Mouse (Mus musculus) CH12.LX (cell line): Measurements from ENCODE around the gene Lsp1. TPM values are rescaled to one million over a fixed set of nuclear protein-coding genes. Genes with fewer than 3 reads are reported as not detected.

Source experiments
- DNase-seq: peaks from one replicate; pipeline ENCODE4 v3.0.0-alpha.2; 2013; ENCODE audit errors: extremely low read depth
- H3K27ac ChIP-seq: 2 replicates; pipeline ENCODE4 v1.5.1; 2012; ENCODE audit warnings: low read depth, mild to moderate bottlenecking, control low read depth, moderate library complexity; ENCODE audit not compliant: insufficient read depth
- H3K27me3 ChIP-seq: replicated peaks from 2 replicates; pipeline ENCODE3; 2012; ENCODE audit warnings: inconsistent platforms
- H3K36me3 ChIP-seq, 2 experiments: replicated peaks in 1 of 2; 2 replicates each; pipeline versions ENCODE3 to v1.6.1; 2012; ENCODE audit warnings: inconsistent platforms in 1 of 2, low read length in 1 of 2, mild to moderate bottlenecking in 1 of 2, mixed read lengths in 1 of 2, moderate library complexity in 1 of 2; ENCODE audit not compliant: control insufficient read depth in 1 of 2, insufficient read depth in 1 of 2
- H3K4me1 ChIP-seq, 2 experiments: 2 replicates each; pipeline ENCODE4 v1.6.1; 2012; ENCODE audit warnings: inconsistent platforms in 1 of 2, moderate library complexity in 1 of 2; ENCODE audit not compliant: insufficient read depth in 2 of 2, control insufficient read depth in 1 of 2
- H3K4me2 ChIP-seq: 2 replicates; pipeline ENCODE4 v1.6.1; 2012; ENCODE audit warnings: low read depth, mild to moderate bottlenecking, control low read depth; ENCODE audit not compliant: poor library complexity, insufficient read depth, severe bottlenecking
- H3K4me3 ChIP-seq, 3 experiments: fragments of 150-350 bp in 1 of 3; sonication (generic) in 1 of 3; replicated peaks in 1 of 3; 2 replicates each; pipeline versions ENCODE3 to v1.5.1; 2011 to 2012; ENCODE audit warnings: low read depth in 2 of 3, low read length in 2 of 3, mild to moderate bottlenecking in 2 of 3, moderate library complexity in 2 of 3, control low read depth in 1 of 3, improper control_type of control experiment in 1 of 3, inconsistent platforms in 1 of 3, mixed read lengths in 1 of 3; ENCODE audit not compliant: poor library complexity in 1 of 3
- H3K79me2 ChIP-seq: replicated peaks from 2 replicates; pipeline ENCODE4 v1.6.1; 2012; ENCODE audit warnings: mild to moderate bottlenecking, moderate library complexity; ENCODE audit not compliant: control insufficient read depth, poor library complexity, insufficient read depth, severe bottlenecking; ENCODE audit errors: extremely low read depth
- H3K9ac ChIP-seq: 2 replicates; pipeline ENCODE4 v1.6.1; 2012; ENCODE audit warnings: low read depth, mild to moderate bottlenecking, control low read depth, moderate library complexity; ENCODE audit not compliant: insufficient read depth
- H3K9me3 ChIP-seq: replicated peaks from 2 replicates; pipeline ENCODE3; 2012; ENCODE audit warnings: low read length, inconsistent platforms, mixed read lengths
- BHLHE40 ChIP-seq: IDR thresholded peaks from 2 replicates; pipeline ENCODE4 v1.6.1; 2011; ENCODE audit warnings: mild to moderate bottlenecking, low read depth, low read length, improper control_type of control experiment
- CHD1 ChIP-seq: IDR thresholded peaks from 2 replicates; pipeline ENCODE4 v1.6.1; 2012; ENCODE audit warnings: low read depth, low read length, improper control_type of control experiment, inconsistent platforms
- CHD2 ChIP-seq: IDR thresholded peaks from 2 replicates; pipeline ENCODE4 v1.6.1; 2011; ENCODE audit warnings: low read length, improper control_type of control experiment
- CTCF ChIP-seq, 2 experiments: IDR thresholded peaks in 1 of 2; conservative IDR thresholded peaks in 1 of 2; 2 replicates each; pipeline ENCODE4 v1.5.1; 2011 to 2012; ENCODE audit warnings: low read depth in 2 of 2, low read length in 2 of 2, improper control_type of control experiment in 1 of 2, inconsistent platforms in 1 of 2, mild to moderate bottlenecking in 1 of 2, moderate library complexity in 1 of 2
- E2F4 ChIP-seq: IDR thresholded peaks from 2 replicates; pipeline ENCODE4 v1.6.1; 2011; ENCODE audit warnings: low read depth, low read length, improper control_type of control experiment; ENCODE audit not compliant: insufficient replicate concordance
- ELF1 ChIP-seq: IDR thresholded peaks from 2 replicates; pipeline ENCODE4 v1.6.1; 2014; ENCODE audit warnings: low read depth, mild to moderate bottlenecking, inconsistent platforms, low read length, improper control_type of control experiment
- EP300 ChIP-seq: IDR thresholded peaks from 2 replicates; pipeline ENCODE4 v1.6.1; 2011; ENCODE audit warnings: low read length, improper control_type of control experiment
- ETS1 ChIP-seq: conservative IDR thresholded peaks from 2 replicates; pipeline ENCODE4 v1.6.1; 2012; ENCODE audit warnings: low read depth, mild to moderate bottlenecking, inconsistent platforms, low read length, improper control_type of control experiment, moderate library complexity
- GABPA ChIP-seq: IDR thresholded peaks from 2 replicates; pipeline ENCODE4 v1.6.1; 2012; ENCODE audit warnings: low read depth, low read length, improper control_type of control experiment, inconsistent platforms; ENCODE audit not compliant: insufficient replicate concordance
- HCFC1 ChIP-seq: IDR thresholded peaks from 2 replicates; pipeline ENCODE4 v1.6.1; 2012; ENCODE audit warnings: low read depth, mild to moderate bottlenecking, inconsistent platforms, low read length, improper control_type of control experiment
- IRF4 ChIP-seq: IDR thresholded peaks from 2 replicates; pipeline ENCODE4 v1.6.1; 2014; ENCODE audit warnings: low read depth, mild to moderate bottlenecking, inconsistent platforms, low read length, improper control_type of control experiment
- MAX ChIP-seq: IDR thresholded peaks from 2 replicates; pipeline ENCODE4 v1.6.1; 2011; ENCODE audit warnings: low read length, improper control_type of control experiment
- MEF2A ChIP-seq: IDR thresholded peaks from 2 replicates; pipeline ENCODE4 v1.6.1; 2014; ENCODE audit warnings: low read depth, mild to moderate bottlenecking, inconsistent platforms, low read length, improper control_type of control experiment, borderline replicate concordance
- NELFE ChIP-seq: IDR thresholded peaks from 2 replicates; pipeline ENCODE4 v1.6.1; 2011; ENCODE audit warnings: low read depth, low read length, improper control_type of control experiment
- NRF1 ChIP-seq: IDR thresholded peaks from 2 replicates; pipeline ENCODE4 v1.6.1; 2014; ENCODE audit warnings: low read depth, mild to moderate bottlenecking, inconsistent platforms, low read length, improper control_type of control experiment, moderate library complexity
- PAX5 ChIP-seq: IDR thresholded peaks from 2 replicates; pipeline ENCODE4 v1.6.1; 2012; ENCODE audit warnings: low read length, inconsistent platforms, mixed read lengths
- RAD21 ChIP-seq: IDR thresholded peaks from 2 replicates; pipeline ENCODE4 v1.6.1; 2011; ENCODE audit warnings: low read depth, mild to moderate bottlenecking, low read length, improper control_type of control experiment, moderate library complexity
- RCOR1 ChIP-seq: conservative IDR thresholded peaks from 2 replicates; pipeline ENCODE4 v1.6.1; 2012; ENCODE audit warnings: low read depth, mild to moderate bottlenecking, inconsistent platforms, low read length, improper control_type of control experiment
- SIN3A ChIP-seq: IDR thresholded peaks from 2 replicates; pipeline ENCODE4 v1.6.1; 2012; ENCODE audit warnings: low read length, improper control_type of control experiment, inconsistent platforms
- SMC3 ChIP-seq: IDR thresholded peaks from 2 replicates; pipeline ENCODE4 v1.6.1; 2011; ENCODE audit warnings: low read depth, low read length, improper control_type of control experiment
- TBP ChIP-seq: conservative IDR thresholded peaks from 2 replicates; pipeline ENCODE4 v1.6.1; 2011; ENCODE audit warnings: low read depth, low read length, improper control_type of control experiment
- UBTF ChIP-seq: IDR thresholded peaks from 2 replicates; pipeline ENCODE4 v1.6.1; 2012; ENCODE audit warnings: low read depth, mild to moderate bottlenecking, inconsistent platforms, low read length, improper control_type of control experiment, moderate library complexity
- USF1 ChIP-seq: IDR thresholded peaks from 2 replicates; pipeline ENCODE4 v1.6.1; 2014; ENCODE audit warnings: low read depth, mild to moderate bottlenecking, inconsistent platforms, low read length, improper control_type of control experiment
- USF2 ChIP-seq: conservative IDR thresholded peaks from 2 replicates; pipeline ENCODE4 v1.6.1; 2011; ENCODE audit warnings: low read depth, low read length, improper control_type of control experiment
- ZC3H11A ChIP-seq: IDR thresholded peaks from 2 replicates; pipeline ENCODE4 v1.6.1; 2012; ENCODE audit warnings: low read depth, mild to moderate bottlenecking, inconsistent platforms, low read length, improper control_type of control experiment
- ZMIZ1 ChIP-seq: IDR thresholded peaks from 2 replicates; pipeline ENCODE4 v1.6.1; 2012; ENCODE audit warnings: low read depth, mild to moderate bottlenecking, inconsistent platforms, low read length, improper control_type of control experiment
- ZNF384 ChIP-seq: IDR thresholded peaks from 2 replicates; pipeline ENCODE4 v1.6.1; 2012; ENCODE audit warnings: low read depth, low read length, improper control_type of control experiment, inconsistent platforms
- dilution Hi-C: fragments of 300-500 bp; cut with MboI; formaldehyde crosslinking; loops from 2 replicates; pipeline ENCODE4 v1.14.3; 2020; ENCODE audit warnings: low sequenced_read_pairs; ENCODE audit not compliant: extremely low pct_unique_long_range_greater_than_20kb, extremely low pct_ligation_motif_present
- in situ Hi-C: fragments of 300-500 bp; cut with MboI; formaldehyde crosslinking; loops from 3 replicates; pipeline ENCODE4 v1.14.3; 2019; ENCODE audit warnings: low sequenced_read_pairs, low pct_ligation_motif_present, low pct_unique_long_range_greater_than_20kb, mixed read lengths
- polyA plus RNA-seq: library from polyadenylated mRNA; unstranded; fragments of >175 nt; gene quantifications from 2 replicates; pipeline ENCODE4 v1.2.1, GENCODE M21; 2012; ENCODE audit warnings: low read depth; ENCODE audit not compliant: insufficient read length
- total RNA-seq, 2 experiments: library from RNA; depleted of rRNA; stranded (reverse); fragments of 300-350 nt in 1 of 2; fragments of >200 nt in 1 of 2; gene quantifications; 2 replicates each; pipeline ENCODE4 v1.2.3; 2012 to 2014

Lsp1 gene
- total and polyA plus RNA-seq, 3 experiments: 364 to 715 (median 367) TPM

- H3K27ac ChIP-seq: no peak overlapping the region
- in situ Hi-C loops: loop anchor here (5.0 kb wide), 1 partner anchor 76 kb away; no protein-coding TSS in a partner anchor
- no peaks in the 10 kb centered on the region for H3K79me2 ChIP-seq
- H3K4me3 ChIP-seq: no peak overlapping the region
- peaks cover 23% of the 10 kb centered on the region for H3K27me3 ChIP-seq
- no peaks in the 10 kb centered on the region for H3K9me3 ChIP-seq
- no peak for DNase-seq
- TF ChIP-seq CHD1: no peak
- no peak for TF ChIP-seq NELFE
- no peak for TF ChIP-seq USF1
- no peak for TF ChIP-seq ZC3H11A
- TF ChIP-seq RCOR1: no peak
- TF ChIP-seq ZNF384: no peak
- no peak for TF ChIP-seq USF2
- TF ChIP-seq GABPA: no peak
- TF ChIP-seq UBTF: no peak
- no peak for TF ChIP-seq SMC3
- TF ChIP-seq ZMIZ1: no peak
- TF ChIP-seq HCFC1: no peak
- no peak for TF ChIP-seq CTCF (conservative IDR thresholded peaks at IDR 0.05 in 1 of 2, IDR thresholded peaks at IDR 0.05 in 1 of 2; ENCODE audit: low read depth in 2 of 2, low read length in 2 of 2)
- no peak for TF ChIP-seq E2F4
- no peak for TF ChIP-seq MAX
- no peak for TF ChIP-seq RAD21
- TF ChIP-seq ETS1: no peak
- TF ChIP-seq CHD2: no peak
- TF ChIP-seq BHLHE40: no peak
- no peak for TF ChIP-seq PAX5
- dilution Hi-C loops: no loop called here
- no peaks in the 10 kb centered on the region for H3K36me3 ChIP-seq
- no peak overlapping the region for H3K4me2 ChIP-seq
- H3K4me1 ChIP-seq: no peaks in the 10 kb centered on the region
- no peak overlapping the region for H3K9ac ChIP-seq
Measured at GRCm38 (mm10) chr7:142413285-142413684, 47.3 kb upstream of the Lsp1 start.

GRCm38 (mm10) chr7:142415314-142415713 is 45.3 kb upstream of the Lsp1 start:
- in situ Hi-C loops: no loop called here
- TF ChIP-seq RCOR1: no peak
- no peak for TF ChIP-seq MEF2A
- no peak for TF ChIP-seq CTCF (conservative IDR thresholded peaks at IDR 0.05 in 1 of 2, IDR thresholded peaks at IDR 0.05 in 1 of 2; ENCODE audit: low read depth in 2 of 2, low read length in 2 of 2)
- TF ChIP-seq ELF1: no peak
- TF ChIP-seq NELFE: no peak
- no peak for TF ChIP-seq ZC3H11A
- TF ChIP-seq CHD1: no peak
- TF ChIP-seq SIN3A: no peak
- no peak for TF ChIP-seq ZNF384
- no peak for TF ChIP-seq TBP
- TF ChIP-seq ZMIZ1: no peak
- no peak for TF ChIP-seq CHD2
- no peak for TF ChIP-seq E2F4
- no peak for TF ChIP-seq MAX
- TF ChIP-seq HCFC1: no peak
- no peak for TF ChIP-seq EP300
- no peak for TF ChIP-seq IRF4
- TF ChIP-seq NRF1: no peak
- dilution Hi-C loops: no loop called here
- no peak overlapping the region for H3K9ac ChIP-seq
- DNase-seq: no peak
- peaks cover 22% of the 10 kb centered on the region for H3K27me3 ChIP-seq
- peaks cover 8% of the 10 kb centered on the region for H3K9me3 ChIP-seq
- H3K27ac ChIP-seq: no peak overlapping the region
- H3K4me1 ChIP-seq: no peaks in the 10 kb centered on the region
- H3K79me2 ChIP-seq: no peaks in the 10 kb centered on the region
- no peak overlapping the region for H3K4me2 ChIP-seq
- H3K4me3 ChIP-seq: no peak overlapping the region
- H3K36me3 ChIP-seq: no peaks in the 10 kb centered on the region
